Mouse (Mus musculus) limb, embryonic 13.5 days (tissue): ENCODE measurements around the gene Cdk14. TPM values are rescaled to one million over a fixed set of nuclear protein-coding genes. Genes with fewer than 3 reads are reported as not detected.

ENCODE experiments used
- ATAC-seq: fragments of 200-750 bp; cut with Nextera tagmentation; 2 replicates; pipeline ENCODE4 v1.8.0; 2017; ENCODE audit warnings: low read depth, moderate number of reproducible peaks, moderate TSS enrichment; ENCODE audit not compliant: low FRiP score
- H3K27ac ChIP-seq: fragments of 300-500 bp; sonication (generic); 2 replicates; pipeline ENCODE4 v1.5.1; 2015; ENCODE audit warnings: inconsistent platforms, mild to moderate bottlenecking, moderate library complexity
- H3K27me3 ChIP-seq: fragments of 300-500 bp; sonication (generic); 2 replicates; pipeline ENCODE4 v1.6.1; 2015; ENCODE audit warnings: mild to moderate bottlenecking, inconsistent platforms
- H3K36me3 ChIP-seq: fragments of 300-500 bp; sonication (generic); 2 replicates; pipeline ENCODE4 v1.6.1; 2015; ENCODE audit warnings: inconsistent platforms, mild to moderate bottlenecking, moderate library complexity
- H3K4me1 ChIP-seq: fragments of 300-500 bp; sonication (generic); 2 replicates; pipeline ENCODE4 v1.6.1; 2015; ENCODE audit warnings: inconsistent platforms
- H3K4me2 ChIP-seq: fragments of 300-500 bp; sonication (generic); replicated peaks from 2 replicates; pipeline ENCODE4 v1.6.1; 2015; ENCODE audit warnings: inconsistent platforms, mild to moderate bottlenecking, moderate library complexity
- H3K4me3 ChIP-seq: fragments of 300-500 bp; sonication (generic); 2 replicates; pipeline ENCODE4 v1.5.1; 2015; ENCODE audit warnings: moderate library complexity, mild to moderate bottlenecking, inconsistent platforms
- H3K9ac ChIP-seq: fragments of 300-500 bp; sonication (generic); 2 replicates; pipeline ENCODE4 v1.6.1; 2015; ENCODE audit warnings: mild to moderate bottlenecking, inconsistent platforms
- H3K9me3 ChIP-seq: fragments of 300-500 bp; sonication (generic); 2 replicates; pipeline ENCODE4 v1.6.1; 2016; ENCODE audit warnings: inconsistent platforms
- WGBS: fragments of 180-500 bp; shearing (Covaris S2); methylation state at CpG from one replicate; pipeline ENCODE4 v1.1.7; 2015; 5-methylcytosine and 5-hydroxymethylcytosine counted together
- polyA plus RNA-seq: library from polyadenylated mRNA; unstranded; fragments of >200 nt; fragmentation: Nextera tagmentation; extraction: Ambion mirVana; gene quantifications from 2 replicates; pipeline ENCODE4 v1.2.1, GENCODE M21; 2015

Cdk14 gene
- polyA plus RNA-seq, 1 experiment from 2014 or later: 23.2 TPM

- Histone ChIP-seq H3K4me1 (peaks cover 19% of the 10 kb centered on the region), H3K4me3 (no peak overlapping the region), H3K9me3 (no peaks in the 10 kb centered on the region), H3K9ac (no peak overlapping the region), H3K27ac (no peak overlapping the region), H3K27me3 (no peaks in the 10 kb centered on the region), H3K4me2 (no peak overlapping the region), H3K36me3 (no peaks in the 10 kb centered on the region)
- ATAC-seq: peak; percentile 51; the same call in 1 of the 2 replicates
- 52% methylated on average over 6 of the region's 6 CpGs for WGBS
Measured at GRCm38 (mm10) chr5:5274318-5274717, 145.8 kb downstream of the Cdk14 start.

DNA sequence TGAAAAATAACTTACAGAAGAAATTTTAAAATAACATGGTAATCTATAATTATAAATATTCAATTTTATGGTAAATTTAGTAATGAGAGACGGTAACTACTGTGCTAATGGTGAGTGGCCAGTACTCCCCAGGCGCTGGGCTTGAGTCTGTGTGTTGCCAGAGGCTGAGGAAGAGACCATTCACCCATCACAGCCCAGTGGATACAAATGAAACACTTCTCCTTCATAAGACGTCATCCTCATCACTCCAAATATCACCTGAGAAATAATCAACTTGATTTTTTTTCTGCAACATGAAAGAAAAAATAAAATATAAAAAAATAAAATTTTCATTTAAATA lies 153.4 kb downstream of the Cdk14 start:
- no peaks in the 10 kb centered on the region for H3K27me3 ChIP-seq
- no peak for ATAC-seq
- H3K9me3 ChIP-seq: no peaks in the 10 kb centered on the region
- H3K4me3 ChIP-seq: no peak overlapping the region
- WGBS: 87% methylated on average over 3 of the region's 3 CpGs
- no peak overlapping the region for H3K4me2 ChIP-seq
- no peak overlapping the region for H3K27ac ChIP-seq
- H3K4me1 ChIP-seq: peaks cover 9% of the 10 kb centered on the region
- H3K36me3 ChIP-seq: no peaks in the 10 kb centered on the region
- H3K9ac ChIP-seq: no peak overlapping the region

DNA sequence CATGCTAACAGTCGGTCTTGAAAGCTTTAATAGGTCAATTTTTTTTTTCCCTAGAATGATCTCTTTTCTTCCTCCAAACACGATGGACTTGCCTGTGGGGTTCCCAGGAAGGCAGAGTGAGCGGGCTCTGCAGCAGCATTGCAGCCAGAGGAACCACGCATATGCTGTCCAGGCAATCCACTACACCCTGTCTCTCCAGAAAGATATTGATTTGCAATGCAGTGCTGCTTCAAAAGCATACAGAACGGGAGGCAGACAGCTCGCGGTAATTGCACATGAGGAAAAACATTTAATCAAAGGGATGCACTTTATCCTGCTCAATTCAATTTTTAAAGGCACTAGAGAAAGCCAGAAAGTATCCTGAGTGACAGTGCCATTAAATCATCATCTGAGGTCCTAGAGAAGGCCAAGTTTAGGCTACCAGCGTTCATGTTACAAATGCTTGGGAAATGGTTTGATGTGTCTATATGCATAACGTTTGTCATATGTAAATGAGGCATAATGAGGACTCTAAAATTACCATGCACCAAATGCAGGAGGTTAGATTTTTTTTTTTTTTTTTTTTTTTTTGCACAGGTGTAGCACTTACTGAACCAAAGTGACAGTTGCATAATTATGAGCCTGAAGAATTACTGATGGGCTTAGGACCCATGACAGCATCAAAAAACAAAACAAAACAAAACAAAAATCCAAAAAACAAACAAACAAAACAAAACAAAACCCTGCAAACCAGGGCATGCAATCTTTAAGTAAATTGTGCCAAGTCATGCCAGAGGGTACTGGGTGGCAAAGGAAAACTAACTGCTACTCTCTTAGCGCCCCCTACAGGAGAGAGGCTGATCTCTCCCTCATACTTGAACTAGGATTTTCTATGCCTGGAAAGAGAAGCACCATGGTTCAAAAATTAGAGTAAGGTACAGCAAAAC lies 154.0 kb downstream of the Cdk14 start:
- no peak overlapping the region for H3K4me3 ChIP-seq
- no peak for ATAC-seq
- no peaks in the 10 kb centered on the region for H3K36me3 ChIP-seq
- no peak overlapping the region for H3K9ac ChIP-seq
- peaks cover 9% of the 10 kb centered on the region for H3K4me1 ChIP-seq
- 46% methylated on average over 10 of the region's 10 CpGs for WGBS
- H3K9me3 ChIP-seq: no peaks in the 10 kb centered on the region
- H3K27me3 ChIP-seq: no peaks in the 10 kb centered on the region
- no peak overlapping the region for H3K27ac ChIP-seq
- no peak overlapping the region for H3K4me2 ChIP-seq

GRCm38 (mm10) chr5:5265401-5265841 lies 154.7 kb downstream of the Cdk14 start:
- H3K36me3 ChIP-seq: no peaks in the 10 kb centered on the region
- H3K4me3 ChIP-seq: no peak overlapping the region
- H3K9ac ChIP-seq: no peak overlapping the region
- H3K9me3 ChIP-seq: no peaks in the 10 kb centered on the region
- WGBS: 35% methylated on average over 8 of the region's 8 CpGs
- H3K27me3 ChIP-seq: no peaks in the 10 kb centered on the region
- H3K27ac ChIP-seq: no peak overlapping the region
- no peak overlapping the region for H3K4me2 ChIP-seq
- peaks cover 11% of the 10 kb centered on the region for H3K4me1 ChIP-seq
- no peak for ATAC-seq

- Histone ChIP-seq H3K9ac (no peak overlapping the region), H3K4me2 (no peak overlapping the region), H3K27me3 (no peaks in the 10 kb centered on the region), H3K36me3 (no peaks in the 10 kb centered on the region), H3K9me3 (no peaks in the 10 kb centered on the region), H3K27ac (no peak overlapping the region), H3K4me1 (peaks cover 11% of the 10 kb centered on the region), H3K4me3 (no peak overlapping the region)
- ATAC-seq: no peak
- WGBS: 78% methylated on average over 2 of the region's 2 CpGs
Measured at GRCm38 (mm10) chr5:5264712-5265111, 155.4 kb downstream of the Cdk14 start.

- Histone ChIP-seq H3K4me1 (peaks cover 11% of the 10 kb centered on the region), H3K27ac (no peak overlapping the region), H3K4me3 (no peak overlapping the region), H3K27me3 (no peaks in the 10 kb centered on the region), H3K4me2 (no peak overlapping the region), H3K9me3 (no peaks in the 10 kb centered on the region), H3K9ac (no peak overlapping the region), H3K36me3 (no peaks in the 10 kb centered on the region)
- no peak for ATAC-seq
- 66% methylated on average over 14 of the region's 14 CpGs for WGBS
Measured at GRCm38 (mm10) chr5:5261725-5262296, 158.3 kb downstream of the Cdk14 start.

DNA sequence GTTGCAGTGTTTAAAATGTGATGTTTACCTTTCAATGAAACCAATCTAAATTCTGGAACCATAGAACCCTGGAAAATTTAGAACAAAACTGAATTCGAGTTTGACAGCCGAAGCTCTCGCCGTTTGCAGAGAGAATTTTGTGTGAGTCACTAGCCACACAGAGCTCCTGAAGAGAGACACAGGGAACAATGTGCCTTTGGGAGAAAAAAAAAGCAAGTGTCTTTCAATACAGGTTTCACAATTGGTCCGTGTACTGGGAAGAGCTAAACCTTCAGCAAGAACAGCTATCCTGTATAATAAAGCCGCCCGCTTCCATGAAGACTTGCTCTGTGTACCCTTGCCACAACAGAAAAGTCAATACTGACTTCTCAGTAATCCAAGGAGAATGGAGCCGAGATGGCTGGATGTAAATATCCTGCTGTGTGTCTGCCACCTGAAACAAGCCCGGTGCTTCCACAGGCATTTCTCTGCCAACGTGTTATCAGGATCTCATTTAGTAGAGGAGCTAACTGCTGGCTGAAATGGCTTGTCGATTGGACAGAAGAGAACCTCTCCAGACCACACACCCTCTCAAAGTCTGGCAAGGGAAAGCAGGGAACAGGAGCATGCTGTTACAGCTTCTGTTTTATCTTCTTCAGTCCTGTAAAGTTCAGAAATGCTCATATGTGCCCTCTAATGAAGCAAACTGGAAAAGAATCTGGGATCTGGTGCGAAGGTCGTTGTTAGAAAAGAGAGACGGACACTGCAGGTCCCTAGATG lies 159.0 kb downstream of the Cdk14 start:
- Histone ChIP-seq H3K36me3 (no peaks in the 10 kb centered on the region), H3K4me3 (no peak overlapping the region), H3K9me3 (no peaks in the 10 kb centered on the region), H3K4me2 (no peak overlapping the region), H3K9ac (no peak overlapping the region), H3K4me1 (peaks cover 11% of the 10 kb centered on the region), H3K27me3 (no peaks in the 10 kb centered on the region), H3K27ac (no peak overlapping the region)
- 65% methylated on average over 14 of the region's 14 CpGs for WGBS
- no peak for ATAC-seq

DNA sequence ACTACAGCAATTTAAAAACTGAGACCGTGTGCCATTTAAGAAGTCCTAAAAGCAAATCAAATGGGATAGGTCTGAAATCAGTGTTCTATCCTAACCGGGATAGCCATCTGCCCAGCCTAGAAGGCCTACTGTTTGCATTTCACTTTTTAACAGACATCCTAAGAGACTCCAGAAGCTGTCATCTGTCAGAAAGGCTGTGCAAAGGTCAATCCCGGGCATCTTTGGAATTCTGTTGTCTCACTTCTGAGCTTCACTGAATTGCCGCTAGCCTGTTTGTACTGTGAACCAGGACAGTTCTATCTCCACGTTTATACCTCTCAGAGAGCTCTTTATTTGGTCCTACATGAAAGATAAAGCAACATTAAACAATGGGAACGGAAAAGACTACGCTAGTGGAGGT lies 159.8 kb downstream of the Cdk14 start:
- Histone ChIP-seq H3K4me1 (peaks cover 11% of the 10 kb centered on the region), H3K36me3 (no peaks in the 10 kb centered on the region), H3K4me2 (no peak overlapping the region), H3K27me3 (no peaks in the 10 kb centered on the region), H3K9ac (no peak overlapping the region), H3K27ac (no peak overlapping the region), H3K4me3 (no peak overlapping the region), H3K9me3 (no peaks in the 10 kb centered on the region)
- ATAC-seq: no peak
- WGBS: 64% methylated on average over 7 of the region's 7 CpGs

DNA sequence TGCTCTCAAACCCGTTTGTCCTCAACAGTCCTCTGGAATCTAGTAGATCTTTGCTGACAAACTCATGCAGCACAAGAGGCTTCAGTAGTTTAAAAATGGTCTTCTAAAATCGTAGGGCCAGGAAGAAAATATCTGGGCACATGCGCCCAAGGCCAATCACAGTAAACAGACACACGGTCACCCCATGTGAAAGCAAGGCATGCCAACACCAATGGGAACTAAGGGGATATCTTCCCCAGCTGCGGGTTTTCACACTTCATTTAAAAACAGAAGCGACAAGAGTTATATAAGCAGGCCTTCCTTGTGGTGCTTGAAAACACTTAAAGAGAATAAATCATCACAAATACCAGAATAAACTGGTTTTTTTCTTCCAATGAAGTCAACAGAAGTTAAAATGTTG lies 165.7 kb downstream of the Cdk14 start:
- Histone ChIP-seq H3K4me3 (no peak overlapping the region), H3K9me3 (no peaks in the 10 kb centered on the region), H3K36me3 (no peaks in the 10 kb centered on the region), H3K27me3 (no peaks in the 10 kb centered on the region), H3K4me1 (no peaks in the 10 kb centered on the region), H3K27ac (no peak overlapping the region), H3K4me2 (no peak overlapping the region), H3K9ac (no peak overlapping the region)
- no peak for ATAC-seq
- 86% methylated on average over 6 of the region's 6 CpGs for WGBS

- H3K36me3 ChIP-seq: 0 out of 2 replicates have a peak, but pooled peaks cover 3% of the 10 kb centered on the region
Measured at GRCm38 (mm10) chr5:5253177-5253576, 166.9 kb downstream of the Cdk14 start.

GRCm38 (mm10) chr5:5247671-5248070 lies 172.4 kb downstream of the Cdk14 start:
- Histone ChIP-seq H3K36me3 (peaks cover 6% of the 10 kb centered on the region; the same call in 1 of the 2 replicates), H3K27me3 (no peaks in the 10 kb centered on the region), H3K4me2 (no peak overlapping the region), H3K4me1 (no peaks in the 10 kb centered on the region), H3K27ac (no peak overlapping the region), H3K4me3 (no peak overlapping the region), H3K9me3 (no peaks in the 10 kb centered on the region), H3K9ac (no peak overlapping the region)
- no peak for ATAC-seq
- WGBS: 91% methylated on average over 6 of the region's 6 CpGs

More at GRCm38 (mm10) chr5:5253177-5253576, 166.9 kb downstream of the Cdk14 start:
- 84% methylated on average over 3 of the region's 3 CpGs for WGBS
- H3K9me3 ChIP-seq: no peaks in the 10 kb centered on the region
- no peak overlapping the region for H3K4me3 ChIP-seq
- no peak for ATAC-seq
- no peak overlapping the region for H3K4me2 ChIP-seq
- no peaks in the 10 kb centered on the region for H3K4me1 ChIP-seq
- no peaks in the 10 kb centered on the region for H3K27me3 ChIP-seq
- no peak overlapping the region for H3K27ac ChIP-seq
- no peak overlapping the region for H3K9ac ChIP-seq

DNA sequence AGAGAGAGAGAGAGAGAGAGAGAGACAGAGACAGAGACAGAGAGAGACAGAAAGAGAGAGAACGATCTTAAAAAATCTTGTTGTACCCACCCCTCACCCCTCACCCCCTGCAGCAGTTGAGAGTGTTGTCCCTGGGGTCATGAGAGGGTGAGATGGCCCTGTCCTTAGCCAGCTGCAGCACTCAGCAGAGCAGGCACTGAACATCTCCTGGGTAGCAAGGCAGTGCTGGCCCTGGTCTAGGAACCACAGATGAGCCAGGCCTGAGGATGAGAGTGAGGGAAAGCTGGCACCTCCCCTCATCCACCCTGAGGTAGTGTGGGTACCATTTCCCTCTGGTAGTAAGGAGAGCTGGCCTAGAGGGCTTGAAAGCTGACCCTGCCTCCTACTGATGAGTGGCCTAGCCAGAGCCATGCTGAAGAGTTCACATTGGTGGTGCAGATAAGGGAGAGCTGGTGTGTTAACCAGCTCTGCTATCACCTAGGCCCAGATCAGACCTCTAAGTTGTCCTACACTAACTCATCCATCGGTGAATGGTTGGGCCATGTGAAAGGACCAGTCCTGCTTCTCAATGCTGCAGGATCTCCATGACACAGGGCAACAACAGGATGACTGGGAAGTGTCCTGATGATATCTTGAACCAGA lies 173.5 kb downstream of the Cdk14 start:
- Histone ChIP-seq H3K4me2 (no peak overlapping the region), H3K4me1 (no peaks in the 10 kb centered on the region), H3K9me3 (no peaks in the 10 kb centered on the region), H3K27ac (no peak overlapping the region), H3K9ac (no peak overlapping the region), H3K36me3 (peaks cover 6% of the 10 kb centered on the region; the same call in 1 of the 2 replicates), H3K27me3 (no peaks in the 10 kb centered on the region), H3K4me3 (no peak overlapping the region)
- 85% methylated on average over 2 of the region's 2 CpGs for WGBS
- ATAC-seq: no peak
